Mouse (Mus musculus): ENCODE data around the gene Tm9sf1. TPM values are rescaled to one million over a fixed set of nuclear protein-coding genes. Genes with fewer than 3 reads are reported as not detected.

The Tm9sf1 gene
- polyA plus RNA-seq, 1 experiment: 46.7 TPM

GRCm38 (mm10) chr14:55604823-55605222 lies 38.8 kb downstream of the Tm9sf1 start:
- 45% methylated on average over 11 of the region's 11 CpGs for WGBS
- no peak for TF ChIP-seq POLR2A (IDR thresholded peaks at IDR 0.05; ENCODE audit: borderline replicate concordance, control insufficient read depth, low read depth, low read length)
- no peak for TF ChIP-seq CTCF (IDR thresholded peaks at IDR 0.05; ENCODE audit: control insufficient read depth, insufficient read depth, low read length)
- Histone ChIP-seq H3K4me3 (replicated peaks; ENCODE audit: control insufficient read depth, low read depth, low read length) (peak overlapping the region; percentile 77), H3K4me1 (ENCODE audit: control insufficient read depth, insufficient read depth, low read length) (peaks cover 7% of the 10 kb centered on the region; the same call in 1 of the 2 replicates), H3K27ac (ENCODE audit: control insufficient read depth, insufficient read depth, low read depth, low read length, poor library complexity) (peak overlapping the region; percentile 95)

GRCm38 (mm10) chr14:55603633-55604576 lies 39.7 kb downstream of the Tm9sf1 start:
- TF ChIP-seq POLR2A (IDR thresholded peaks at IDR 0.05; ENCODE audit: borderline replicate concordance, control insufficient read depth, low read depth, low read length) (peak; percentile 47), CTCF (IDR thresholded peaks at IDR 0.05; ENCODE audit: control insufficient read depth, insufficient read depth, low read length) (peak; percentile 98)
- Histone ChIP-seq H3K27ac (ENCODE audit: control insufficient read depth, insufficient read depth, low read depth, low read length, poor library complexity) (peak overlapping the region; percentile 95), H3K4me3 (replicated peaks; ENCODE audit: control insufficient read depth, low read depth, low read length) (peak overlapping the region; percentile 77), H3K4me1 (ENCODE audit: control insufficient read depth, insufficient read depth, low read length) (peaks cover 7% of the 10 kb centered on the region; the same call in 1 of the 2 replicates)
- WGBS: under 1% methylated on average over 19 of the region's 19 CpGs

- peak within 1 kb of the TSS; percentile 95 for H3K27ac ChIP-seq (ENCODE audit: control insufficient read depth, insufficient read depth, low read depth, low read length, poor library complexity)
- peak within 1 kb of the TSS; percentile 77 for H3K4me3 ChIP-seq (replicated peaks; ENCODE audit: control insufficient read depth, low read depth, low read length)
- peaks cover 7% of the 10 kb centered on the region; the same call in 1 of the 2 replicates for H3K4me1 ChIP-seq (ENCODE audit: control insufficient read depth, insufficient read depth, low read length)
- WGBS: 38% methylated on average over 7 of the region's 7 CpGs
- TF ChIP-seq POLR2A (IDR thresholded peaks at IDR 0.05; ENCODE audit: borderline replicate concordance, control insufficient read depth, low read depth, low read length): no peak
- no peak for TF ChIP-seq CTCF (IDR thresholded peaks at IDR 0.05; ENCODE audit: control insufficient read depth, insufficient read depth, low read length)
Observed at GRCm38 (mm10) chr14:55603271-55603632, 40.4 kb downstream of the Tm9sf1 start, which contains the start of gene Irf9. Irf9 (plus strand) TSS chr14:55603571.

DNA sequence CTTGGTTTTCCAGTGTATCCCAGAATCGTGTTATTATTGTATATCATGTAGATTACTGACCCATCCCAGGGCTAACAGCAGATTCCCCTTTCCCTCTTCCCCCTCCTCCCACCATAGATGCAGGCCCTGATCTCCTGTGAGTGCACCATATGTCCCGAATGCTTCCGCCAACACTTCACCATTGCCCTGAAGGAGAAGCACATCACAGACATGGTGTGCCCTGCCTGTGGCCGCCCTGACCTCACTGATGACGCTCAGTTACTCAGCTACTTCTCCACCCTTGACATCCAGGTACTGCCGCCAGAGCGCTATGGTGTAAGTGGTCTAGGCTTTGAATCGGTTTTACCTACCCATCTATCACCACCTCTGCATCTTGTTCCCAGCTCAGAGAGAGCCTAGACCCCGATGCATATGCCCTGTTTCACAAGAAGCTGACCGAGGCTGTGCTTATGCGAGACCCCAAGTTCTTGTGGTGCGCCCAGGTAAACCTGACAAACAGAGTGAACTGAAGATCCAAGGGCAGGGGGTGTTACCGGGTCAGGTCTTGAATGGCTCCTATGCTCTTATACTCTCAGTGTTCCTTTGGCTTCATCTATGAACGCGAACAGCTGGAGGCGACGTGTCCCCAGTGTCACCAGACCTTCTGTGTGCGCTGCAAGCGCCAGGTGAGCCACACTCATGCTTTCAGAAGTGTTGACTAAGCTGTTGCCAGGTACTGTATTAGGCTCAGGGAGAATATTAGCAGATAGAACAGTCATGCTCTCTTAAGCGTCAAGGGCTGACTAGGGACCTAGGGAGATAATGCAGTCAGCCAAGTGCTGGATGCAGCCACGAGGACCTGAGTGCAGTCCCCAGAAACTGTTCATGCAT lies 44.9 kb downstream of the Tm9sf1 start:
- H3K4me3 ChIP-seq (replicated peaks; ENCODE audit: control insufficient read depth, low read depth, low read length): no peak overlapping the region
- 93% methylated on average over 21 of the region's 21 CpGs for WGBS
- H3K4me1 ChIP-seq (ENCODE audit: control insufficient read depth, insufficient read depth, low read length): peaks cover 3% of the 10 kb centered on the region; the same call in 1 of the 2 replicates
- no peak overlapping the region for H3K27ac ChIP-seq (ENCODE audit: control insufficient read depth, insufficient read depth, low read depth, low read length, poor library complexity)
- TF ChIP-seq POLR2A (IDR thresholded peaks at IDR 0.05; ENCODE audit: borderline replicate concordance, control insufficient read depth, low read depth, low read length): no peak
- TF ChIP-seq CTCF (IDR thresholded peaks at IDR 0.05; ENCODE audit: control insufficient read depth, insufficient read depth, low read length): no peak

DNA sequence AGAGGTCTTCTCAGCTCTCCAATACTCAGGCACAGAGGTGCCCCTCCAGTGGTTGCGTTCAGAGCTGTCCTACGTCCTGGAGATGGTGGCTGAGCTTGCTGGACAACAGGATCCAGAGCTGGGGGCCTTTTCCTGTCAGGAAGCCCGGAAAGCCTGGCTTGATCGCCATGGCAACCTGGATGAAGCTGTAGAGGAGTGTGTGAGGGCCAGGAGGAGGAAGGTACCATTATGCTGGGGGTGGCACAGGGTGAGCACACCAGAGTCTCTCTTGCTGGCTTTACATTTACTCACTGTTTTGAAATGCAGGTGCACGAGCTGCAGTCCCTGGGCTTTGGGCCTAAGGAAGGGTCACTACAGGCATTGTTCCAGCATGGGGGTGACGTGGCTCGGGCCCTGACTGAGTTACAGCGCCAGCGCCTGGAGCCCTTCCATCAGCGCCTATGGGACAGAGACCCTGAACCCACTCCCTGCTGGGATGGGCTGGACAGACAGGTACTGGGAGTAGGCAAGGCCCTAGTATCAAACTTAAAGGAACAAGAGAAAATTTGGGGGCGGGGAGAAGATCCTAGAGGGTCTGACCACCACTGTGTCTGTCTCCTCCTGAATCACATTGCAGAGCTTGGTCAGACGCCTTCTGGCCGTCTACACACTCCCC lies 47.4 kb downstream of the Tm9sf1 start:
- no peaks in the 10 kb centered on the region; the same call in 1 of the 2 replicates for H3K4me1 ChIP-seq (ENCODE audit: control insufficient read depth, insufficient read depth, low read length)
- TF ChIP-seq CTCF (IDR thresholded peaks at IDR 0.05; ENCODE audit: control insufficient read depth, insufficient read depth, low read length) (no peak), POLR2A (IDR thresholded peaks at IDR 0.05; ENCODE audit: borderline replicate concordance, control insufficient read depth, low read depth, low read length) (no peak)
- H3K4me3 ChIP-seq (replicated peaks; ENCODE audit: control insufficient read depth, low read depth, low read length): no peak overlapping the region
- 92% methylated on average over 13 of the region's 13 CpGs for WGBS
- no peak overlapping the region for H3K27ac ChIP-seq (ENCODE audit: control insufficient read depth, insufficient read depth, low read depth, low read length, poor library complexity)

DNA sequence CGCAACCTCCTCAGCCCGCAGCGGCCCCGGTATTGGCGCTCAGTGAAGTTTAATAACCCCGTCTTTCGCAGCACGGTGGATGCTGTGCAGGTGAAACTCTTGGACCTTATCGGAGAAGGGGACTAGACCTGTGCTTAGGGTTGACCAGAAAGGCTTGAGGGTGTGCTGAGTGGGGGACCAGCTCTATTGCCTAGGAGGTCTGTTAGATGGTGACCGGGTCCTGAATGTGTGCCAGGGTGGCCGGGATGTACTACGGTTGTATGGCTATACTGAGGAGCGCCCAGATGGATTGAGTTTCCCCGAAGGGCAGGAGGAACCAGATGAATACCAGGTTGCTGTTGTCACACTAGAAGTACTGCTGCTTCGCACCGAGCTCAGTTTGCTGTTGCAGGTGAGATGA lies 51.4 kb downstream of the Tm9sf1 start:
- TF ChIP-seq CTCF (IDR thresholded peaks at IDR 0.05; ENCODE audit: control insufficient read depth, insufficient read depth, low read length) (no peak), POLR2A (IDR thresholded peaks at IDR 0.05; ENCODE audit: borderline replicate concordance, control insufficient read depth, low read depth, low read length) (no peak)
- Histone ChIP-seq H3K27ac (ENCODE audit: control insufficient read depth, insufficient read depth, low read depth, low read length, poor library complexity) (peak overlapping the region; percentile 96), H3K4me3 (replicated peaks; ENCODE audit: control insufficient read depth, low read depth, low read length) (peak overlapping the region; percentile 96), H3K4me1 (ENCODE audit: control insufficient read depth, insufficient read depth, low read length) (no peaks in the 10 kb centered on the region; the same call in 1 of the 2 replicates)
- WGBS: 3% methylated on average over 16 of the region's 16 CpGs

- Histone ChIP-seq H3K4me3 (replicated peaks; ENCODE audit: control insufficient read depth, low read depth, low read length) (peak within 1 kb of the TSS; percentile 96), H3K27ac (ENCODE audit: control insufficient read depth, insufficient read depth, low read depth, low read length, poor library complexity) (peak within 1 kb of the TSS; percentile 96), H3K4me1 (ENCODE audit: control insufficient read depth, insufficient read depth, low read length) (no peaks in the 10 kb centered on the region; the same call in 1 of the 2 replicates)
- TF ChIP-seq POLR2A (IDR thresholded peaks at IDR 0.05; ENCODE audit: borderline replicate concordance, control insufficient read depth, low read depth, low read length) (peak; percentile 60; the same call in 1 of the 2 replicates), CTCF (IDR thresholded peaks at IDR 0.05; ENCODE audit: control insufficient read depth, insufficient read depth, low read length) (no peak)
- under 1% methylated on average over 33 of the region's 33 CpGs for WGBS
Observed at GRCm38 (mm10) chr14:55591331-55591891, 52.2 kb downstream of the Tm9sf1 start, which contains the start of gene Rnf31. Rnf31 (plus strand) TSS chr14:55591708.
